ENCODE assay signal across 26 mouse cellular contexts in the genomic region with DNA sequence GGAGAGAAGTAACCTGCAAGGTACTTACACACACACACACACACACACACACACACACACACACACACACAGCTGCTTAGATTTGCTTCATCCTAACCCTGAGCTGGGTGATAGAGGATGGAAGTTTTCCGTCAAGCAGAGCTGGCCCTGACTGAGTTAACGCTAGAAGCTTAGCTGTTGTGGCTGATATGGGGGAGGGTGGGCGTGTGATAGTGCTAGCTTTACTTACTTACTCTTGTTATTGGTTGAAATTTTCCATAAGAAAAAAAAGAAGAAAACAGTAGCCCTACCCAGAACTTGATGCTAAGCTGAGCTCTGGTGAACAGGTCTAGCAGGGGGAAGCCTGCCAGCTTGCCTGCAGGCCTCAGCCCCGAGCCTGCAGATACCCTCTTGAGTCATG.
DNase-seq lines count a peak whose midpoint lies in the region; ATAC-seq and TF ChIP-seq lines count a peak whose summit lies in the region.
"Had no signal": no experiment of that assay in that cellular context is flagged by ENCODE, and none has a peak within 500 bp of the region (broad histone marks: within the 10 kb centered on the region; RNA-seq: fewer than 3 reads in every experiment).

No protein-coding gene starts in this region.

- ATAC-seq in frontal cortex, adult (ENCODE audit: low TSS enrichment) = peak; percentile 28
- ATAC-seq in midbrain, embryonic 13.5 days = no peak
- no peak for ATAC-seq in midbrain, embryonic 16.5 days
- ATAC-seq: forebrain, embryonic 15.5 days; intestine, postnatal 0 days had no signal

- no peak overlapping the region for H3K9ac ChIP-seq in midbrain, embryonic 13.5 days (replicated peaks)
- no peak overlapping the region for H3K9ac ChIP-seq in midbrain, embryonic 16.5 days (ENCODE audit: low read depth, low read length)
- H3K9ac ChIP-seq: forebrain, embryonic 15.5 days; heart, embryonic 12.5 days; limb, embryonic 13.5 days; liver, embryonic 14.5 days; lung, embryonic 14.5 days had no signal

- intact Hi-C loops in left cerebral cortex, adult 2 months (cut with DNase I) = loop anchor here (5.0 kb wide), 1 partner anchor 111 kb away; a partner anchor contains a TSS
- intact Hi-C loops in left cerebral cortex, postnatal 4 days (cut with DNase I) = no loop called here

- peaks cover 87% of the 10 kb centered on the region for H3K4me1 ChIP-seq in midbrain, embryonic 13.5 days (replicated peaks)
- peaks cover 48% of the 10 kb centered on the region for H3K4me1 ChIP-seq in midbrain, embryonic 16.5 days (ENCODE audit: control insufficient read depth, insufficient read depth, low read length)
- H3K4me1 ChIP-seq: heart, embryonic 12.5 days had no signal

- DNase-seq in frontal cortex, postnatal 10 days (ENCODE audit: low spot score in 2 of 2) = no peak
- DNase-seq in left cerebral cortex, adult 2 months (ENCODE audit: extremely low spot score in 1 of 2, low spot score in 2 of 2) = no peak
- DNase-seq in left cerebral cortex, postnatal 4 days = no peak
- DNase-seq in brain, adult 2 months (ENCODE audit: low read depth, low spot score) = peak; percentile 57
- no peak for DNase-seq in ovary, postnatal 10 days (ENCODE audit: low spot score)
- DNase-seq: adrenal gland, adult 8-10 months; cerebellum, adult 8-10 months; cerebellum, postnatal 25 days; heart, adult 2 months; heart, postnatal 4 days; kidney, adult 9 months; kidney, postnatal 10 days; lung, embryonic 14.5 days; lung, postnatal 14 days; spleen, adult 18-20 months; thymus, adult 2 months; thymus, postnatal 36 days had no signal

- H3K27ac ChIP-seq in left cerebral cortex, adult 2 months = peak overlapping the region; percentile 32; the same call in 1 of the 2 replicates
- peak overlapping the region; percentile 11; the same call in 1 of the 2 replicates for H3K27ac ChIP-seq in midbrain, embryonic 13.5 days
- no peak overlapping the region for H3K27ac ChIP-seq in midbrain, embryonic 16.5 days (ENCODE audit: low read length)
- H3K27ac ChIP-seq: forebrain, embryonic 15.5 days; heart, adult 2 months; limb, embryonic 13.5 days; liver, embryonic 14.5 days had no signal

- TF ChIP-seq CTCF in left cerebral cortex, adult 2 months (IDR thresholded peaks at IDR 0.05) = no peak

- 87% methylated on average over 4 of the region's 4 CpGs for WGBS in midbrain, embryonic 13.5 days
- 76% methylated on average over 4 of the region's 4 CpGs for WGBS in midbrain, embryonic 16.5 days

- H3K36me3 ChIP-seq in midbrain, embryonic 13.5 days = 0 out of 2 replicates have a peak, but pooled peaks cover 3% of the 10 kb centered on the region
- no peaks in the 10 kb centered on the region for H3K36me3 ChIP-seq in midbrain, embryonic 16.5 days (ENCODE audit: control insufficient read depth, insufficient read depth, low read length)
- H3K36me3 ChIP-seq: forebrain, embryonic 15.5 days; G1E; heart, embryonic 12.5 days; limb, embryonic 13.5 days had no signal

- H3K9me3 ChIP-seq in midbrain, embryonic 13.5 days = no peaks in the 10 kb centered on the region
- no peaks in the 10 kb centered on the region for H3K9me3 ChIP-seq in midbrain, embryonic 16.5 days (replicated peaks; ENCODE audit: control insufficient read depth, low read length, poor library complexity, severe bottlenecking)
- H3K9me3 ChIP-seq: forebrain, embryonic 15.5 days; heart, embryonic 12.5 days; limb, embryonic 13.5 days had no signal

- H3K27me3 ChIP-seq in midbrain, embryonic 13.5 days = no peaks in the 10 kb centered on the region
- H3K27me3 ChIP-seq in midbrain, embryonic 16.5 days (ENCODE audit: control insufficient read depth, insufficient read depth, low read depth, low read length) = no peaks in the 10 kb centered on the region
- H3K27me3 ChIP-seq: forebrain, embryonic 15.5 days; heart, embryonic 12.5 days; limb, embryonic 13.5 days had no signal

- no peak overlapping the region for H3K4me2 ChIP-seq in midbrain, embryonic 13.5 days (replicated peaks)
- no peak overlapping the region for H3K4me2 ChIP-seq in midbrain, embryonic 16.5 days (ENCODE audit: low read length)
- H3K4me2 ChIP-seq: forebrain, embryonic 15.5 days; heart, embryonic 12.5 days; limb, embryonic 13.5 days; lung, embryonic 14.5 days had no signal

- no peak overlapping the region for H3K4me3 ChIP-seq in left cerebral cortex, adult 2 months
- no peak overlapping the region for H3K4me3 ChIP-seq in midbrain, embryonic 13.5 days (replicated peaks)
- no peak overlapping the region for H3K4me3 ChIP-seq in midbrain, embryonic 16.5 days (ENCODE audit: low read depth, low read length)
- H3K4me3 ChIP-seq: forebrain, embryonic 15.5 days; heart, adult 2 months; heart, embryonic 12.5 days; limb, embryonic 13.5 days had no signal
